Mouse (Mus musculus): ENCODE data around the gene Thoc7. TPM values are rescaled to one million over a fixed set of nuclear protein-coding genes. Genes with fewer than 3 reads are reported as not detected.
"Not testable (repeated sequence)": the region's sequence is repeated elsewhere in the genome, so short reads cannot be mapped to it uniquely, and the experiment has no call there.

The Thoc7 gene
- polyA plus RNA-seq, 1 experiment from 2014 or later = 80.8 TPM

- 84% methylated on average over 6 of the region's 6 CpGs for WGBS (ENCODE audit: missing documents)
- Histone ChIP-seq H3K4me3 (ENCODE audit: inconsistent target) (no peak overlapping the region), H3K27ac (no peak overlapping the region), H3K36me3 (ENCODE audit: inconsistent target) (no peaks in the 10 kb centered on the region), H3K79me2 (ENCODE audit: inconsistent target) (peaks cover 66% of the 10 kb centered on the region)
Observed at GRCm38 (mm10) chr14:13962476-13962875, 824 bp upstream of the Thoc7 start.

- H3K79me2 ChIP-seq (ENCODE audit: inconsistent target) = peaks cover 68% of the 10 kb centered on the region
- WGBS (ENCODE audit: missing documents) = under 1% methylated on average over 51 of the region's 75 CpGs
- peak overlapping the region; percentile 82 for H3K4me3 ChIP-seq (ENCODE audit: inconsistent target)
- H3K27ac ChIP-seq = peak overlapping the region; percentile 29; the same call in 1 of the 2 replicates
- H3K36me3 ChIP-seq (ENCODE audit: inconsistent target) = no peaks in the 10 kb centered on the region
Observed at GRCm38 (mm10) chr14:13960482-13961325, 948 bp downstream of the Thoc7 start.

GRCm38 (mm10) chr14:13960079-13960478, 1.6 kb downstream of the Thoc7 start:
- WGBS (ENCODE audit: missing documents) = 6% methylated on average over 3 of the region's 9 CpGs
- Histone ChIP-seq H3K36me3 (ENCODE audit: inconsistent target) (no peaks in the 10 kb centered on the region), H3K27ac (peak overlapping the region; percentile 29; the same call in 1 of the 2 replicates), H3K79me2 (ENCODE audit: inconsistent target) (peaks cover 70% of the 10 kb centered on the region), H3K4me3 (ENCODE audit: inconsistent target) (peak overlapping the region; percentile 82)

GRCm38 (mm10) chr14:13952151-13952550, 9.5 kb downstream of the Thoc7 start:
- not testable (repeated sequence) for H3K27ac ChIP-seq; H3K4me3 ChIP-seq (ENCODE audit: inconsistent target)
- H3K79me2 ChIP-seq (ENCODE audit: inconsistent target) = peaks cover 26% of the 10 kb centered on the region
- 100% methylated on average over 2 of the region's 3 CpGs for WGBS (ENCODE audit: missing documents)
- peaks cover 47% of the 10 kb centered on the region; the same call in 1 of the 2 replicates for H3K36me3 ChIP-seq (ENCODE audit: inconsistent target)

- H3K36me3 ChIP-seq (ENCODE audit: inconsistent target) = peaks cover 47% of the 10 kb centered on the region; the same call in 1 of the 2 replicates
- H3K27ac ChIP-seq = no peak overlapping the region
- no peak overlapping the region for H3K4me3 ChIP-seq (ENCODE audit: inconsistent target)
- peaks cover 8% of the 10 kb centered on the region; the same call in 1 of the 2 replicates for H3K79me2 ChIP-seq (ENCODE audit: inconsistent target)
Observed at GRCm38 (mm10) chr14:13950401-13950800, 11.3 kb downstream of the Thoc7 start.

- H3K79me2 ChIP-seq (ENCODE audit: inconsistent target) = no peaks in the 10 kb centered on the region
- H3K36me3 ChIP-seq (ENCODE audit: inconsistent target) = peaks cover 45% of the 10 kb centered on the region; the same call in 1 of the 2 replicates
- no peak overlapping the region for H3K4me3 ChIP-seq (ENCODE audit: inconsistent target)
- 96% methylated on average over 7 of the region's 7 CpGs for WGBS (ENCODE audit: missing documents)
- H3K27ac ChIP-seq = no peak overlapping the region
Observed at GRCm38 (mm10) chr14:13948345-13948744, 13.3 kb downstream of the Thoc7 start.

- no peak overlapping the region for H3K27ac ChIP-seq
- H3K4me3 ChIP-seq (ENCODE audit: inconsistent target) = no peak overlapping the region
- 98% methylated on average over 4 of the region's 4 CpGs for WGBS (ENCODE audit: missing documents)
- H3K79me2 ChIP-seq (ENCODE audit: inconsistent target) = no peaks in the 10 kb centered on the region
- H3K36me3 ChIP-seq (ENCODE audit: inconsistent target) = peaks cover 21% of the 10 kb centered on the region; the same call in 1 of the 2 replicates
Observed at GRCm38 (mm10) chr14:13944686-13945085, 17.0 kb downstream of the Thoc7 start.

- Histone ChIP-seq H3K4me3 (ENCODE audit: inconsistent target) (no peak overlapping the region), H3K27ac (no peak overlapping the region), H3K36me3 (ENCODE audit: inconsistent target) (no peaks in the 10 kb centered on the region), H3K79me2 (ENCODE audit: inconsistent target) (no peaks in the 10 kb centered on the region)
- 47% methylated on average over 5 of the region's 5 CpGs for WGBS (ENCODE audit: missing documents)
Observed at GRCm38 (mm10) chr14:13934052-13934371, 27.6 kb downstream of the Thoc7 start.

- no peaks in the 10 kb centered on the region for H3K36me3 ChIP-seq (ENCODE audit: inconsistent target)
- no peak overlapping the region for H3K27ac ChIP-seq
- 35% methylated on average over 31 of the region's 31 CpGs for WGBS (ENCODE audit: missing documents)
- no peak overlapping the region for H3K4me3 ChIP-seq (ENCODE audit: inconsistent target)
- H3K79me2 ChIP-seq (ENCODE audit: inconsistent target) = no peaks in the 10 kb centered on the region
Observed at GRCm38 (mm10) chr14:13933290-13934051, 28.2 kb downstream of the Thoc7 start.

GRCm38 (mm10) chr14:13917630-13918029, 44.0 kb downstream of the Thoc7 start:
- Histone ChIP-seq H3K4me3 (ENCODE audit: inconsistent target) (no peak overlapping the region), H3K79me2 (ENCODE audit: inconsistent target) (no peaks in the 10 kb centered on the region), H3K36me3 (ENCODE audit: inconsistent target) (no peaks in the 10 kb centered on the region), H3K27ac (no peak overlapping the region)
- WGBS (ENCODE audit: missing documents) = 41% methylated on average over 3 of the region's 3 CpGs

- H3K36me3 ChIP-seq (ENCODE audit: inconsistent target) = no peaks in the 10 kb centered on the region
- no peak overlapping the region for H3K4me3 ChIP-seq (ENCODE audit: inconsistent target)
- no peaks in the 10 kb centered on the region for H3K79me2 ChIP-seq (ENCODE audit: inconsistent target)
- WGBS (ENCODE audit: missing documents) = 85% methylated on average over 10 of the region's 10 CpGs
- H3K27ac ChIP-seq = no peak overlapping the region
Observed at GRCm38 (mm10) chr14:13917208-13917607, 44.4 kb downstream of the Thoc7 start.

- no peak overlapping the region for H3K27ac ChIP-seq
- H3K4me3 ChIP-seq (ENCODE audit: inconsistent target) = no peak overlapping the region
- no peaks in the 10 kb centered on the region for H3K79me2 ChIP-seq (ENCODE audit: inconsistent target)
- no peaks in the 10 kb centered on the region for H3K36me3 ChIP-seq (ENCODE audit: inconsistent target)
- 78% methylated on average over 4 of the region's 4 CpGs for WGBS (ENCODE audit: missing documents)
Observed at GRCm38 (mm10) chr14:13915207-13915606, 46.4 kb downstream of the Thoc7 start.

GRCm38 (mm10) chr14:13914387-13915082, 47.1 kb downstream of the Thoc7 start, which contains the start of gene Gm281:
Gene Gm281, minus strand, starts transcription at chr14:13914478.
- Histone ChIP-seq H3K4me3 (ENCODE audit: inconsistent target) (no peak within 1 kb of the TSS), H3K36me3 (ENCODE audit: inconsistent target) (no peaks in the 10 kb centered on the region), H3K79me2 (ENCODE audit: inconsistent target) (no peaks in the 10 kb centered on the region), H3K27ac (no peak within 1 kb of the TSS)
- 88% methylated on average over 1 of the region's 1 CpGs for WGBS (ENCODE audit: missing documents)

GRCm38 (mm10) chr14:13910148-13910547, 51.5 kb downstream of the Thoc7 start:
- 92% methylated on average over 2 of the region's 2 CpGs for WGBS (ENCODE audit: missing documents)
- Histone ChIP-seq H3K27ac (no peak overlapping the region), H3K79me2 (ENCODE audit: inconsistent target) (no peaks in the 10 kb centered on the region), H3K36me3 (ENCODE audit: inconsistent target) (no peaks in the 10 kb centered on the region), H3K4me3 (ENCODE audit: inconsistent target) (no peak overlapping the region)

Measured in macrophage (primary cell).